Mouse (Mus musculus) thymus, postnatal 25 days (tissue): ENCODE results near the gene Snapc4.

ENCODE experiments used
- DNase-seq: peaks from one replicate; pipeline ENCODE4 v3.0.0; 2022

The Snapc4 gene

DNA sequence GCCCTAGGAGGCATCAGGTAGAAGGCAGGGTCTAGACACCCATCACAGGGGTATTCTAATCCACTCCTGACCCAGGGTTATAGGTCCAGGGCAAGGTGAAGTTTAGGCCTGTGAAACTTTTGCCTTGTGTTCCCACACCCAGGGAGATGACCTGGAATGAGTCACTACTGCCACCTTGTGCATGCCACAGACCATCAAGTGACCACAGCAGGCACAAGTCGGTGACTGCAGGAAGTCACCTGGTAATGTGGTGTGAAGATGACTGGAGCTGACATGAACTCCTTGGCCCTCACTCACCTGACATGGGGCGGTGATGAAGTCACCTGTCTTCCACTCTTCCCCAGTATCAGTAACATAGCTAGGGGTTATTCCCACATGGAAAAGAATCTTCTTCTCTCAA, 67.6 kb downstream of the Snapc4 start:
- no peak for DNase-seq
